Mouse (Mus musculus): Measurements from ENCODE around the gene Olfr1156. TPM values are rescaled to one million over a fixed set of nuclear protein-coding genes. Genes with fewer than 3 reads are reported as not detected.

The Olfr1156 gene
- not detected in 2 replicates for polyA plus RNA-seq (2015; fragmentation: Nextera tagmentation; extraction: Ambion mirVana)

- H3K27me3 ChIP-seq (replicated peaks), result no peaks in the 10 kb centered on the region
Measured at GRCm38 (mm10) chr2:87953000-87953399, at the start of gene Olfr1156. Olfr1156 (minus strand) TSS chr2:87953100.

GRCm38 (mm10) chr2:87989813-87990212 lies 36.9 kb upstream of the Olfr1156 start, which contains the start of gene Olfr1158:
Olfr1158 (plus strand) TSS chr2:87990113.
- Histone ChIP-seq H3K27ac (replicated peaks) (no peak within 1 kb of the TSS), H3K4me3 (replicated peaks) (no peak within 1 kb of the TSS), H3K9me3 (replicated peaks) (no peaks in the 10 kb centered on the region), H3K27me3 (replicated peaks) (no peaks in the 10 kb centered on the region), H3K9ac (replicated peaks) (no peak within 1 kb of the TSS), H3K4me2 (no peak within 1 kb of the TSS), H3K4me1 (no peaks in the 10 kb centered on the region), H3K36me3 (no peaks in the 10 kb centered on the region)
- ATAC-seq (ENCODE audit: low FRiP score), result no peak

More at GRCm38 (mm10) chr2:87953000-87953399, at the start of gene Olfr1156:
- Histone ChIP-seq H3K9me3 (replicated peaks) (no peaks in the 10 kb centered on the region), H3K9ac (replicated peaks) (no peak within 1 kb of the TSS), H3K36me3 (no peaks in the 10 kb centered on the region), H3K4me2 (no peak within 1 kb of the TSS), H3K4me3 (replicated peaks) (no peak within 1 kb of the TSS), H3K27ac (replicated peaks) (no peak within 1 kb of the TSS), H3K4me1 (no peaks in the 10 kb centered on the region)
- ATAC-seq (ENCODE audit: low FRiP score), result no peak

GRCm38 (mm10) chr2:87974563-87974962 lies 21.7 kb upstream of the Olfr1156 start, which contains the start of gene Olfr74:
Olfr74 (minus strand) TSS chr2:87974663.
- no peak within 1 kb of the TSS for H3K4me3 ChIP-seq (replicated peaks)
- no peak within 1 kb of the TSS for H3K4me2 ChIP-seq
- H3K4me1 ChIP-seq, result no peaks in the 10 kb centered on the region
- 72% methylated on average over 3 of the region's 3 CpGs for WGBS
- H3K36me3 ChIP-seq, result no peaks in the 10 kb centered on the region
- no peak for ATAC-seq (ENCODE audit: low FRiP score)
- H3K27ac ChIP-seq (replicated peaks), result no peak within 1 kb of the TSS
- no peaks in the 10 kb centered on the region for H3K9me3 ChIP-seq (replicated peaks)
- no peak within 1 kb of the TSS for H3K9ac ChIP-seq (replicated peaks)
- no peaks in the 10 kb centered on the region for H3K27me3 ChIP-seq (replicated peaks)

GRCm38 (mm10) chr2:87968199-87968598 lies 15.3 kb upstream of the Olfr1156 start, which contains the start of gene Olfr1157:
Olfr1157 (minus strand) TSS chr2:87968299.
- no peak for ATAC-seq (ENCODE audit: low FRiP score)

GRCm38 (mm10) chr2:87945037-87945436 lies 7.9 kb downstream of the Olfr1156 start, which contains the start of gene Olfr1155:
Olfr1155 (minus strand) TSS chr2:87945137.
- H3K9ac ChIP-seq (replicated peaks), result no peak within 1 kb of the TSS
- 93% methylated on average over 1 of the region's 1 CpGs for WGBS
- H3K27me3 ChIP-seq (replicated peaks), result no peaks in the 10 kb centered on the region
- no peaks in the 10 kb centered on the region for H3K9me3 ChIP-seq (replicated peaks)
- no peak for ATAC-seq (ENCODE audit: low FRiP score)
- H3K4me3 ChIP-seq (replicated peaks), result no peak within 1 kb of the TSS
- no peak within 1 kb of the TSS for H3K4me2 ChIP-seq
- no peaks in the 10 kb centered on the region for H3K36me3 ChIP-seq
- H3K27ac ChIP-seq (replicated peaks), result no peak within 1 kb of the TSS
- H3K4me1 ChIP-seq, result no peaks in the 10 kb centered on the region

More at GRCm38 (mm10) chr2:87968199-87968598, 15.3 kb upstream of the Olfr1156 start, which contains the start of gene Olfr1157:
- Histone ChIP-seq H3K27ac (replicated peaks) (no peak within 1 kb of the TSS), H3K27me3 (replicated peaks) (no peaks in the 10 kb centered on the region), H3K4me1 (no peaks in the 10 kb centered on the region), H3K9ac (replicated peaks) (no peak within 1 kb of the TSS), H3K4me2 (no peak within 1 kb of the TSS), H3K4me3 (replicated peaks) (no peak within 1 kb of the TSS), H3K9me3 (replicated peaks) (no peaks in the 10 kb centered on the region), H3K36me3 (no peaks in the 10 kb centered on the region)
- 98% methylated on average over 4 of the region's 4 CpGs for WGBS

GRCm38 (mm10) chr2:87905066-87905465 lies 47.8 kb downstream of the Olfr1156 start, which contains the start of gene Olfr1154:
Olfr1154 (minus strand) TSS chr2:87905166.
- Histone ChIP-seq H3K9ac (replicated peaks) (no peak within 1 kb of the TSS), H3K27ac (replicated peaks) (no peak within 1 kb of the TSS), H3K36me3 (no peaks in the 10 kb centered on the region), H3K4me3 (replicated peaks) (no peak within 1 kb of the TSS), H3K27me3 (replicated peaks) (no peaks in the 10 kb centered on the region), H3K9me3 (replicated peaks) (no peaks in the 10 kb centered on the region), H3K4me1 (no peaks in the 10 kb centered on the region), H3K4me2 (no peak within 1 kb of the TSS)
- 83% methylated on average over 1 of the region's 1 CpGs for WGBS
- no peak for ATAC-seq (ENCODE audit: low FRiP score)

Other genes starting within 250 kb of the Olfr1156 start
- not detected in 2 replicates for gene Olfr1137, start 239.9 kb downstream of the Olfr1156 start, polyA plus RNA-seq (2015; fragmentation: Nextera tagmentation; extraction: Ambion mirVana)
- gene Olfr1138, start 213.1 kb downstream of the Olfr1156 start, polyA plus RNA-seq (2015; fragmentation: Nextera tagmentation; extraction: Ambion mirVana), result not detected in 2 replicates
- gene Olfr1140, start 209.3 kb downstream of the Olfr1156 start, polyA plus RNA-seq (2015; fragmentation: Nextera tagmentation; extraction: Ambion mirVana), result not detected in 2 replicates
- not detected in 2 replicates for gene Olfr1141, start 199.1 kb downstream of the Olfr1156 start, polyA plus RNA-seq (2015; fragmentation: Nextera tagmentation; extraction: Ambion mirVana)
- not detected in 2 replicates for gene Olfr152, start 173.6 kb downstream of the Olfr1156 start, polyA plus RNA-seq (2015; fragmentation: Nextera tagmentation; extraction: Ambion mirVana)
- gene Olfr1143, start 152.5 kb downstream of the Olfr1156 start, polyA plus RNA-seq (2015; fragmentation: Nextera tagmentation; extraction: Ambion mirVana), result not detected in 2 replicates
- not detected in 2 replicates for gene Olfr1145, start 143.3 kb downstream of the Olfr1156 start, polyA plus RNA-seq (2015; fragmentation: Nextera tagmentation; extraction: Ambion mirVana)
- not detected in 2 replicates for gene Olfr1148, start 122.6 kb downstream of the Olfr1156 start, polyA plus RNA-seq (2015; fragmentation: Nextera tagmentation; extraction: Ambion mirVana)
- not detected in 2 replicates for gene Olfr1150-ps1, start 109.1 kb downstream of the Olfr1156 start, polyA plus RNA-seq (2015; fragmentation: Nextera tagmentation; extraction: Ambion mirVana)
- not detected in 2 replicates for gene Olfr1151, start 97.2 kb downstream of the Olfr1156 start, polyA plus RNA-seq (2015; fragmentation: Nextera tagmentation; extraction: Ambion mirVana)
- not detected in 2 replicates for gene Olfr1152, start 86.6 kb downstream of the Olfr1156 start, polyA plus RNA-seq (2015; fragmentation: Nextera tagmentation; extraction: Ambion mirVana)
- not detected in 2 replicates for gene Olfr1153, start 58.1 kb downstream of the Olfr1156 start, polyA plus RNA-seq (2015; fragmentation: Nextera tagmentation; extraction: Ambion mirVana)
- not detected in 2 replicates for gene Olfr1154, start 47.9 kb downstream of the Olfr1156 start, polyA plus RNA-seq (2015; fragmentation: Nextera tagmentation; extraction: Ambion mirVana)
- not detected in 2 replicates for gene Olfr1155, start 8.0 kb downstream of the Olfr1156 start, polyA plus RNA-seq (2015; fragmentation: Nextera tagmentation; extraction: Ambion mirVana)
- gene Olfr1157, start 15.2 kb upstream of the Olfr1156 start, polyA plus RNA-seq (2015; fragmentation: Nextera tagmentation; extraction: Ambion mirVana), result not detected in 2 replicates
- not detected in 2 replicates for gene Olfr74, start 21.6 kb upstream of the Olfr1156 start, polyA plus RNA-seq (2015; fragmentation: Nextera tagmentation; extraction: Ambion mirVana)
- not detected in 2 replicates for gene Olfr1158, start 37.0 kb upstream of the Olfr1156 start, polyA plus RNA-seq (2015; fragmentation: Nextera tagmentation; extraction: Ambion mirVana)
- not detected in 2 replicates for gene Olfr1160, start 55.2 kb upstream of the Olfr1156 start, polyA plus RNA-seq (2015; fragmentation: Nextera tagmentation; extraction: Ambion mirVana)
- not detected in 2 replicates for gene Olfr1161, start 69.7 kb upstream of the Olfr1156 start, polyA plus RNA-seq (2015; fragmentation: Nextera tagmentation; extraction: Ambion mirVana)
- gene Olfr73, start 84.6 kb upstream of the Olfr1156 start, polyA plus RNA-seq (2015; fragmentation: Nextera tagmentation; extraction: Ambion mirVana), result not detected in 2 replicates
- not detected in 2 replicates for gene Olfr1162, start 98.0 kb upstream of the Olfr1156 start, polyA plus RNA-seq (2015; fragmentation: Nextera tagmentation; extraction: Ambion mirVana)
- gene Olfr1163, start 118.7 kb upstream of the Olfr1156 start, polyA plus RNA-seq (2015; fragmentation: Nextera tagmentation; extraction: Ambion mirVana), result not detected in 2 replicates
- gene Olfr1164, start 140.9 kb upstream of the Olfr1156 start, polyA plus RNA-seq (2015; fragmentation: Nextera tagmentation; extraction: Ambion mirVana), result not detected in 2 replicates
- gene Olfr1166, start 175.2 kb upstream of the Olfr1156 start, polyA plus RNA-seq (2015; fragmentation: Nextera tagmentation; extraction: Ambion mirVana), result not detected in 2 replicates
- not detected in 2 replicates for gene Olfr1167, start 202.1 kb upstream of the Olfr1156 start, polyA plus RNA-seq (2015; fragmentation: Nextera tagmentation; extraction: Ambion mirVana)
- gene Olfr1168, start 228.8 kb upstream of the Olfr1156 start, polyA plus RNA-seq (2015; fragmentation: Nextera tagmentation; extraction: Ambion mirVana), result not detected in 2 replicates

All from neural tube, embryonic 15.5 days (tissue).